Mouse (Mus musculus) activated CD4-positive, CD25-positive, alpha-beta regulatory T cell (primary cell): ENCODE measurements around the gene Smg9. TPM values are rescaled to one million over a fixed set of nuclear protein-coding genes. Genes with fewer than 3 reads are reported as not detected.

Experiments used
- polyA plus RNA-seq, 2 experiments: library from polyadenylated mRNA; unstranded; fragments of 100-300 nt; shearing (Covaris generic); gene quantifications; one replicate each; pipeline ENCODE4 v1.2.1; 2017

Gene Smg9
- polyA plus RNA-seq = 10 to 100 TPM; 48.9 to 57.5 TPM

DNA sequence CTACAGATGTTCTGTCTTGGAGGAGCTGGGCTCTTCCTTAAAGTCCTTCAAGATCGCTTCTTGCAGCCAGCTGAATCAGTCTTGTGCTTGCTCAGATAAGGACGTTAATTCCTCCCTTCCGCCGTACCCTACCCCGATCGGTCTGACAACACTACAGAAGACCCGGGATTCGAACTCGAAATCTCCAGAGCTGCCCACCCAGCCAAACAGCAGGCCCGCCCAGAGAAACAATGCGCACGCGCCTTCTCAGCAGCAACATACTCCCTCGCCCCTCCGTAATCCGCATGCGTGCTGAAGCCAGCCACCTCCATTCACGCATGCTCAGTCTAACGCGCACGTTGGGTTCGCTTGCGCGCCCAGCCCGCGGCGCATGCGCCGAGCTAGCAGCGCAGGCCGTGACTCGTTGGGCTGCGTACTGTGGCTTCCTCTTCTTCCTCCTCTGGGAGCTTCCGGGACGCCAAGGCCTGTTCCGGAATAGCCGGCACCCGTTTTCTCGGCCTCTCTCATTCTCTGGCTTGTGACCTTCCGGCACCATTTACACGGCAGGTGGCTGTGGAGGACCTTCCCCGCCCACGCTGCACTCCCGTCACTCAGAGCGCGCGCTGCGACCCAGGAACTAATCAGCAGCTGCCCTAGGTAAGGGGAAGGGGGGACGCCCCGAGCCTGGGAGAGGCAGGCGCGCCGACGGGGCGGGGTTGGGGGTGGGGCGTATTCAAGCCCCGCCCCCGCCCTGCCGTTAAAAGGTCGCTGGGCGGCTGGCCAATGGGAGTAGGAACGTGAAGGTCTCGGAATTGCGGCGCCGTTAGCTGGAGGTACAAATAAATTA lies at the start of gene Smg9:
Gene Smg9 (plus strand): TSS at position 364 of the 826 bp plus-strand sequence.

GRCm38 (mm10) chr7:24369731-24370541 lies 29.5 kb upstream of the Smg9 start, which contains the start of gene Kcnn4:
Kcnn4 (plus strand) TSS chr7:24370263.

DNA sequence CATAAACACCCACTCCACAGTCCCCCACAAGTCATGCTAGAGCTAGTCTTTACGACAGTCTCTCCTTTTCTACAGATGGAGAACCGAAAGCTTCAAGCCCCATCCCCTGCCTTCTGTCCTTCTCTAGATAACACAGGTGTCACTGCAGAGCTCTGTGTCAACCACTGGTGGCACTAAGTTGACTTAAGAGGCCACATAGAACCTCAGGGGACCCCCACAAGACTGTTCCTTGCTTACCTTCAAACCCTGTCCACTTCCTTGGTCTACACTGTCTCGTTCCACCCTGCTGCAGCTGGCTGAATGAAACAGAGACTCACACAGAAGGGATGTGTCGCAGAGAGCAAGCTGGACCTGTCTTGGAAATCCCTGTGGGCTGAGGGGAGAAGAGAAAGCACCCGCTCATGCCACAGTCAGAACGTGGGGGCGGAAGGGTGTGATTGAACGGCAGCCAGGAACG lies 52.5 kb downstream of the Smg9 start, which contains the start of gene Irgc1:
Gene Irgc1 (minus strand): TSS at position 443 of the 457 bp plus-strand sequence.

DNA sequence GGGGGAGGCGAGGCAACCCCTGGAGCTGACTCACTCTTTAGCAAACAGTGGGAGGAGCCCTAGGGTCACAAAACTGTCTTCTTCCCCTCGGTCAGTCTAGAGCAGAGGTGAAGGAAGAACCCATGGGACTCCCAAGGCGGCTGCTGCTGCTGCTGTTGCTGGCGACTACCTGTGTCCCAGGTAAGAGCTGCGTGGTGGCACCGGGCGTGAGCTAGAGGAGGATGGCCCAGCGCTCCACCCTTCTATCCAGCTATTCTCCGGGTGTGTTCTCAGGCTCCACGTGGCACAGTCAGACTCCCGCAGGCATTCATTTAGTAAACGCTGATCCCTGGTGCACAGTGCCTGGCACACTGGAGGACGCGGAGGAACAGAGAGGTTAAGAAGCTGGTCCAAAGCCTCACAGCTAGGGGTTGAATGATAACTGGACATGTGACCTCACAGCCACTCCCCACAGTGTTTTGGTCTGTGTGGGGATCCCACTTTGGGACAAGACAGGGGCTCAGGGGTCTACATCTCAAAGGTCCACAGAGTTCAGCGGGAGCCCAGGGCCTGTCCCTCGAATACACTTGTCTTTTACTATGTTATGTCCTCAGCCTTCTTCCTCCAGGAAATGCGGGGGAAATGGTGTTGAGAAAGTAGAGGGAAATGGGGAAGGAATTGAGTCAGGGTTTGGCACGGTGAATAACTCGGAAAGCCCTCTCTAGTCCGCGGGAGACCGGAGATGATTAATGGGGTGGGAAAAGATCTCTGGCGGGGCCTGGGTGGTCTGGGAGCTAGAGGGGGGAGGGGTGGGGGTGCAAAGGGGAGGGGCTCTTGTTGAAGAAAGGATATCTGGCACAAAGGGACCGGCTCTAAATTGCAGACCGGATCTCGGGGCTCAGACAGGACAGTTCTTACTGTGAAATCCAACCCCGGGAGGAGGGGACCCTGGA lies 63.2 kb downstream of the Smg9 start, which contains the start of gene Plaur:
Gene Plaur (plus strand): TSS at position 97 of the 932 bp plus-strand sequence.

Other genes starting within 250 kb of the Smg9 start
- gene Zfp114, start 224.6 kb upstream of the Smg9 start, polyA plus RNA-seq = under 1 TPM; 0.47 to 0.77 TPM
- gene Zfp111, start 188.2 kb upstream of the Smg9 start, polyA plus RNA-seq = 1 to 10 TPM in 1 of 2 experiments, under 1 TPM in 1; 0.30 to 1.6 TPM
- 1 to 10 TPM; 2.6 TPM for gene Zfp109, start 162.1 kb upstream of the Smg9 start, polyA plus RNA-seq
- under 1 TPM in 1 of 2 experiments, not detected in 1; 0.64 TPM for gene Zfp108, start 144.8 kb upstream of the Smg9 start, polyA plus RNA-seq
- 1 to 10 TPM in 1 of 2 experiments, under 1 TPM in 1; 0.38 to 4.9 TPM for gene Zfp93, start 129.2 kb upstream of the Smg9 start, polyA plus RNA-seq
- 10 to 100 TPM; 12.4 to 17.5 TPM for gene Zfp61, start 98.4 kb upstream of the Smg9 start, polyA plus RNA-seq
- gene Zfp94, start 83.0 kb upstream of the Smg9 start, polyA plus RNA-seq = 10 to 100 TPM in 1 of 2 experiments, 1 to 10 TPM in 1; 6.6 to 10.0 TPM
- not detected for gene Tescl, start 65.7 kb upstream of the Smg9 start, polyA plus RNA-seq
- not detected for gene Lypd5, start 50.4 kb upstream of the Smg9 start, polyA plus RNA-seq
- gene Kcnn4, start 29.4 kb upstream of the Smg9 start, polyA plus RNA-seq = 100 to 1,000 TPM; 272 to 290 TPM
- gene Irgc1, start 52.7 kb downstream of the Smg9 start, polyA plus RNA-seq = under 1 TPM in 1 of 2 experiments, not detected in 1; 0.10 TPM
- 1 to 10 TPM in 1 of 2 experiments, under 1 TPM in 1; 0.31 to 3.7 TPM for gene Plaur, start 62.9 kb downstream of the Smg9 start, polyA plus RNA-seq
- gene Cadm4, start 82.4 kb downstream of the Smg9 start, polyA plus RNA-seq = under 1 TPM in 1 of 2 experiments, not detected in 1; 0.25 TPM
- gene Zfp428, start 107.4 kb downstream of the Smg9 start, polyA plus RNA-seq = 1 to 10 TPM; 1.3 to 2.3 TPM
- under 1 TPM in 1 of 2 experiments, not detected in 1; 0.17 TPM for gene AC161166.1, start 112.8 kb downstream of the Smg9 start, polyA plus RNA-seq
- 1 to 10 TPM; 1.8 to 3.9 TPM for gene Irgq, start 131.1 kb downstream of the Smg9 start, polyA plus RNA-seq
- gene Pinlyp, start 146.5 kb downstream of the Smg9 start, polyA plus RNA-seq = not detected
- 10 to 100 TPM; 46.1 to 52.3 TPM for gene Xrcc1, start 146.7 kb downstream of the Smg9 start, polyA plus RNA-seq
- gene Ethe1, start 187.9 kb downstream of the Smg9 start, polyA plus RNA-seq = 10 to 100 TPM; 19.5 to 23.5 TPM
- under 1 TPM; 0.28 to 0.32 TPM for gene Zfp575, start 188.0 kb downstream of the Smg9 start, polyA plus RNA-seq
- gene Phldb3, start 211.1 kb downstream of the Smg9 start, polyA plus RNA-seq = under 1 TPM; 0.50 to 0.64 TPM
- gene Lypd3, start 236.9 kb downstream of the Smg9 start, polyA plus RNA-seq = not detected